Mouse (Mus musculus): ENCODE measurements at regions not wholly inside any gene's neighbourhood (a gene's known extent, or its start where the extent isn't known, plus 50 kb on each side); places are given as distances from the start of the nearest gene placed in this dataset.
"Not testable (repeated sequence)": the region's sequence is repeated elsewhere in the genome, so short reads cannot be mapped to it uniquely, and the experiment has no call there.

DNA sequence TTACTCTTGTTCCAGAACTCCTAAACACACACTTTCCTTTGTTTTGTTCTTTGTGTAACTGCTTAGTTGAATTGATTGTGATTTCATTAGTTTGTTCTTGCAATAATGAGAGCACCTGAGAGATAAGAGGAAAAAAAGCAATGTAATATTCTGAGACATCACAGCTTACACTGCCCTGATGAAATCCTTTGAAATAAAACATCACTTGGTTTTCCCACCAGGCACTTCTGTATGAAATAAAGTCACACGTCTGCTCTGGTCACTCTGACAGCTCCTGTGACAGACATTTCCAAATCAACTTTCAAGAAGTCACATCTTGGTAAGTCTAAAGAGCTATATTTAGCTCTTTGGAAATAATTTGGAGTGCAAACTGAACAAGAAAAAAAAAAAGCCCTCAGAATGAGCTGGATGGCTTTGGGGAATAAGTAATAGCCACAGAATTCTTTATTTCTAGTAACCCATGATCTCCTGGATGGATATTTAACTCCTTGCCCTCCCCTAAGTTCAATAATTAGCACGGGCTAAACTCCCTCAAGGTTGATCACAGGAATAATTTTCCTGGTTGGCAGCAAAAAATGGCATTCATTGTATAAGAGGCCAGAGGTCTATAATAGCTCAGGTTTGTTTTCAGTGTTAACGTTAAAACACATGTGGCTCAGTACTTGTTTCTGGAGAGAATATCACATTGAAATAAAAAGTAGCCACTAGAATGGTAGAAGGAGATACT, 452.4 kb upstream of the Kif18a start:
- H3K4me1 ChIP-seq: peaks cover 15% of the 10 kb centered on the region

DNA sequence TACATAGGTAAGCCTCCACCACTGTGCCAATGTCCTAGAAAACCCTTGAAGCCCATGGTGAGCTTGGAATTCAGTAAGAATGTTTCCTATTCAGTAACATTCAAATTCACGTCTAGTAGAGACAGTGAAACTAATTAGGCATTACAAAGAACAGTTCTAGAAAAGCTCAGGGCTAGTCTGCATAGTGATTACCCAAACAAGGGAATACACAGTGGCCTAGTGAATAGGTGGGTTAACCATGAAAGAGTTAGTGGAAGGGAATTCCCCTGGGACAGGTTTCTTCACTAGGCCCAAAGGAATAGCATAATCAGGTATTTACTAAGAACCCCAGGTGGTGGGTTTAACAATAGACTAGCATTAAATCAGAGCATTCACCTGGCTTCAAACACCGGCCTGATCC, 436.7 kb upstream of the Kif18a start:
- not testable (repeated sequence) for H3K4me1 ChIP-seq; H3K9ac ChIP-seq (replicated peaks); H3K4me2 ChIP-seq (replicated peaks); ATAC-seq (ENCODE audit: low FRiP score, low read depth); H3K9me3 ChIP-seq; H3K36me3 ChIP-seq; H3K4me3 ChIP-seq; H3K27ac ChIP-seq (replicated peaks); H3K27me3 ChIP-seq
- 55% methylated on average over 2 of the region's 2 CpGs for WGBS

More for the DNA sequence above, 452.4 kb upstream of the Kif18a start:
- WGBS: 32% methylated on average over 3 of the region's 3 CpGs
- H3K4me2 ChIP-seq (replicated peaks): peak overlapping the region; percentile 50; the same call in 1 of the 2 replicates
- no peaks in the 10 kb centered on the region for H3K36me3 ChIP-seq
- H3K9me3 ChIP-seq: no peaks in the 10 kb centered on the region
- peak overlapping the region; percentile 70 for H3K27ac ChIP-seq (replicated peaks)
- ATAC-seq (ENCODE audit: low FRiP score, low read depth): no peak
- H3K9ac ChIP-seq (replicated peaks): no peak overlapping the region
- no peak overlapping the region for H3K4me3 ChIP-seq
- H3K27me3 ChIP-seq: no peaks in the 10 kb centered on the region

DNA sequence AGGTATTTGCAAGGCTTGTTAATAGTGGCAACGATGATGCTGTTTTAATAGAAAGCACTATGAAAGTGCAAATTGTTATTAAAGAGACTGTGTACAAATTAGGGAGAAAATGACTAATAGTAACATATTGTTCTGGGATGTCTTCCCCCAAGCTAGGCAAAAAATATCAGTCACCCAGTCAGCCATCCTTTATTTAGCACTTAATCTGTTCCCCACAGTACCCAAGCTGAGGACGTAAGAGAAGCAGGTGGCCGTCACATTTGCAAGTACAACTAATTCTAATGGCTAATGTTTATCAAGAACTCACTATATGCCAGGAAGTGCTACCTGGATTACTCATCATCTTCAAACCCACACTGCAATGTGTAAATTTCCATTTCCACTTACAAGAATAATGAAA, 432.5 kb upstream of the Kif18a start:
- no peaks in the 10 kb centered on the region for H3K4me1 ChIP-seq
- no peaks in the 10 kb centered on the region for H3K9me3 ChIP-seq
- H3K4me2 ChIP-seq (replicated peaks): no peak overlapping the region
- no peak for ATAC-seq (ENCODE audit: low FRiP score, low read depth)
- H3K27ac ChIP-seq (replicated peaks): no peak overlapping the region
- WGBS: 74% methylated on average over 3 of the region's 3 CpGs
- H3K36me3 ChIP-seq: no peaks in the 10 kb centered on the region
- no peaks in the 10 kb centered on the region for H3K27me3 ChIP-seq
- H3K4me3 ChIP-seq: no peak overlapping the region
- no peak overlapping the region for H3K9ac ChIP-seq (replicated peaks)

DNA sequence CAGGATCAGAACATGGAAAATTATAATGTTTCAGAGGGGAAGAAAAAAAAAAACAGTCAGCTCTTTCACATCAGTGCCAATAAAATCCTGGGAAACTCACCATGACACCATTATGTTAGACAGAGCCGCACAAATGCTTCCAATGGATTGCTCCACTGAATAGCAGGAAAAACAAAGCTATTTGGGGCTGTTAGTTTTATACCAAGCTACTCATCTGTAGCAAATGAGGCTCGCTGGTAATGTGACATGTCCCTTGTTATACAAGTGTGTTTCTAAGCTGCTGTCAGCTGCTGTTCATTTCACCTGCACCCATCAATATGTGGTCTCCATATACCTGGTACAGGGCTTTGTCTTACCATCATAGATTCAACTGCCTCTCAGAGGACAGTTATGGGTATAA, 426.1 kb upstream of the Kif18a start:
- Histone ChIP-seq H3K9ac (replicated peaks) (no peak overlapping the region), H3K4me1 (no peaks in the 10 kb centered on the region), H3K36me3 (no peaks in the 10 kb centered on the region), H3K27ac (replicated peaks) (no peak overlapping the region), H3K27me3 (no peaks in the 10 kb centered on the region), H3K9me3 (no peaks in the 10 kb centered on the region), H3K4me2 (replicated peaks) (no peak overlapping the region), H3K4me3 (no peak overlapping the region)
- 56% methylated on average over 2 of the region's 2 CpGs for WGBS
- no peak for ATAC-seq (ENCODE audit: low FRiP score, low read depth)

GRCm38 (mm10) chr2:108877141-108877540, 403.4 kb upstream of the Kif18a start:
- 77% methylated on average over 4 of the region's 4 CpGs for WGBS
- H3K4me3 ChIP-seq: no peak overlapping the region
- 0 out of 2 replicates have a peak, but pooled peaks have one; percentile 66 for ATAC-seq (ENCODE audit: low FRiP score, low read depth)
- H3K27ac ChIP-seq (replicated peaks): no peak overlapping the region
- no peaks in the 10 kb centered on the region for H3K27me3 ChIP-seq
- H3K9ac ChIP-seq (replicated peaks): no peak overlapping the region
- no peaks in the 10 kb centered on the region for H3K4me1 ChIP-seq
- no peaks in the 10 kb centered on the region for H3K9me3 ChIP-seq
- no peak overlapping the region for H3K4me2 ChIP-seq (replicated peaks)
- no peaks in the 10 kb centered on the region for H3K36me3 ChIP-seq

DNA sequence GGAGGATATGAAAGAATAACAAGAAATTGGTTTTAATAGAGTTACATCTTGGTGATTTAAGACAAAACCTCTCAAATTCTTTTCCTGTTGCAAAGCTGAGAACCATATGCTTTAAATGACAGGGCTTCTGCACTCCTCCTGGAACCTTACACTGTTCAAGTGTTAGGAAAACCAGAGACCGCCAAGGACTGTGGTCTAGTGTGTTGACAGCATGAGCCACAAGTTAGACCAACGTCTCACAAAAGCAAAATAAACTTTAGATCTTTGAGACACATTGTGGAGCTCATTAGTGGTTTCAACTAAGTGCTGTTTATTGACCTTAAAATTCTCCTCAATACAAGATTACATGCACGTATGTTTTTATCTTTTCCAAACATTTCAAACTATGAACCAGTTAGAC, 402.9 kb upstream of the Kif18a start:
- no peak for ATAC-seq (ENCODE audit: low FRiP score, low read depth)
- Histone ChIP-seq H3K27me3 (no peaks in the 10 kb centered on the region), H3K9me3 (no peaks in the 10 kb centered on the region), H3K9ac (replicated peaks) (no peak overlapping the region), H3K36me3 (no peaks in the 10 kb centered on the region), H3K27ac (replicated peaks) (no peak overlapping the region), H3K4me1 (no peaks in the 10 kb centered on the region), H3K4me3 (no peak overlapping the region), H3K4me2 (replicated peaks) (no peak overlapping the region)
- 72% methylated on average over 3 of the region's 3 CpGs for WGBS

DNA sequence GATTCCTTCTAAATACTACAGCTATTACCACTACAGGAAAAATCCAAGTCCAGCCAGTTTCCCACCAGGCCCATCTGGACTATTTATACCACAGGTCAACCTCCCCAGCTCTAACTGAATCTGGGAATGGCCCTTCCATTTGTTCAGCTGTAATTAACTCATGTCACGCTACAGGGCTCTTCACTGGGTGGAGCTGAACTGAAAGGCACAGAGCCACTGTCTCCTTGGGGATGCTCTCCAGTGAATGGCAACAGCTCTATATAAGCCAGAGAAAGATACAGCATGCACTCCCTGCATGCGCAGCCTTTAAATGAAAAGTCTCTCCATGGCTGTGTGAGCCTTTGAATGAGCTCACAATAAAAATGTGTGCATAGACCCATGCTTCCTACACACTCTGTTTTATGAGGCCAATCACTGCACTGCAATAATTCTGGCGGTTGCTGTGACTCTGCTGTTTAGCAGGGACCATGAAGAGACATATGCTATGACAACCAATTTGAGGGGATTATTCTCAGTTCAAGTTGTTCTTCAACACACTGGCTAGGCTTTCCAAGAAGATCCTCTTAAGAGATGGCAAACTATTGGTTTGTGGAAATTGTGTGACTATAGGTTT, 376.3 kb upstream of the Kif18a start:
- no peaks in the 10 kb centered on the region for H3K36me3 ChIP-seq
- no peaks in the 10 kb centered on the region for H3K9me3 ChIP-seq
- H3K4me2 ChIP-seq (replicated peaks): no peak overlapping the region
- no peaks in the 10 kb centered on the region; the same call in 1 of the 2 replicates for H3K4me1 ChIP-seq
- no peak overlapping the region for H3K27ac ChIP-seq (replicated peaks)
- peak; percentile 87 for ATAC-seq (ENCODE audit: low FRiP score, low read depth)
- no peak overlapping the region for H3K4me3 ChIP-seq
- H3K9ac ChIP-seq (replicated peaks): no peak overlapping the region
- WGBS: 48% methylated on average over 3 of the region's 3 CpGs
- H3K27me3 ChIP-seq: no peaks in the 10 kb centered on the region

GRCm38 (mm10) chr2:108913555-108913954, 367.0 kb upstream of the Kif18a start:
- H3K27ac ChIP-seq (replicated peaks): no peak overlapping the region
- H3K9me3 ChIP-seq: no peaks in the 10 kb centered on the region
- H3K27me3 ChIP-seq: no peaks in the 10 kb centered on the region
- no peak overlapping the region for H3K4me2 ChIP-seq (replicated peaks)
- no peaks in the 10 kb centered on the region for H3K4me1 ChIP-seq
- 69% methylated on average over 2 of the region's 2 CpGs for WGBS
- H3K9ac ChIP-seq (replicated peaks): no peak overlapping the region
- no peaks in the 10 kb centered on the region for H3K36me3 ChIP-seq
- ATAC-seq (ENCODE audit: low FRiP score, low read depth): no peak
- H3K4me3 ChIP-seq: no peak overlapping the region

- no peak overlapping the region for H3K4me2 ChIP-seq (replicated peaks)
- H3K9me3 ChIP-seq: no peaks in the 10 kb centered on the region
- no peaks in the 10 kb centered on the region for H3K36me3 ChIP-seq
- no peak overlapping the region for H3K27ac ChIP-seq (replicated peaks)
- WGBS: 85% methylated on average over 3 of the region's 3 CpGs
- no peaks in the 10 kb centered on the region for H3K27me3 ChIP-seq
- H3K4me1 ChIP-seq: no peaks in the 10 kb centered on the region
- no peak overlapping the region for H3K9ac ChIP-seq (replicated peaks)
- ATAC-seq (ENCODE audit: low FRiP score, low read depth): no peak
- H3K4me3 ChIP-seq: no peak overlapping the region
These were observed 366.6 kb upstream of the Kif18a start for GRCm38 (mm10) chr2:108913967-108914366.

GRCm38 (mm10) chr2:108919500-108920045, 361.0 kb upstream of the Kif18a start:
- no peak overlapping the region for H3K9ac ChIP-seq (replicated peaks)
- H3K4me2 ChIP-seq (replicated peaks): no peak overlapping the region
- H3K9me3 ChIP-seq: no peaks in the 10 kb centered on the region
- ATAC-seq (ENCODE audit: low FRiP score, low read depth): no peak
- no peak overlapping the region for H3K4me3 ChIP-seq
- no peak overlapping the region for H3K27ac ChIP-seq (replicated peaks)
- H3K27me3 ChIP-seq: no peaks in the 10 kb centered on the region
- no peaks in the 10 kb centered on the region for H3K36me3 ChIP-seq
- 81% methylated on average over 3 of the region's 3 CpGs for WGBS
- H3K4me1 ChIP-seq: no peaks in the 10 kb centered on the region

- H3K9me3 ChIP-seq: no peaks in the 10 kb centered on the region
- H3K4me1 ChIP-seq: no peaks in the 10 kb centered on the region
- 72% methylated on average over 5 of the region's 5 CpGs for WGBS
- ATAC-seq (ENCODE audit: low FRiP score, low read depth): peak; percentile 38; the same call in 1 of the 2 replicates
- no peak overlapping the region for H3K27ac ChIP-seq (replicated peaks)
- H3K9ac ChIP-seq (replicated peaks): no peak overlapping the region
- H3K27me3 ChIP-seq: no peaks in the 10 kb centered on the region
- no peak overlapping the region for H3K4me3 ChIP-seq
- no peak overlapping the region for H3K4me2 ChIP-seq (replicated peaks)
- H3K36me3 ChIP-seq: no peaks in the 10 kb centered on the region
These were observed 360.4 kb upstream of the Kif18a start for GRCm38 (mm10) chr2:108920111-108920510.

DNA sequence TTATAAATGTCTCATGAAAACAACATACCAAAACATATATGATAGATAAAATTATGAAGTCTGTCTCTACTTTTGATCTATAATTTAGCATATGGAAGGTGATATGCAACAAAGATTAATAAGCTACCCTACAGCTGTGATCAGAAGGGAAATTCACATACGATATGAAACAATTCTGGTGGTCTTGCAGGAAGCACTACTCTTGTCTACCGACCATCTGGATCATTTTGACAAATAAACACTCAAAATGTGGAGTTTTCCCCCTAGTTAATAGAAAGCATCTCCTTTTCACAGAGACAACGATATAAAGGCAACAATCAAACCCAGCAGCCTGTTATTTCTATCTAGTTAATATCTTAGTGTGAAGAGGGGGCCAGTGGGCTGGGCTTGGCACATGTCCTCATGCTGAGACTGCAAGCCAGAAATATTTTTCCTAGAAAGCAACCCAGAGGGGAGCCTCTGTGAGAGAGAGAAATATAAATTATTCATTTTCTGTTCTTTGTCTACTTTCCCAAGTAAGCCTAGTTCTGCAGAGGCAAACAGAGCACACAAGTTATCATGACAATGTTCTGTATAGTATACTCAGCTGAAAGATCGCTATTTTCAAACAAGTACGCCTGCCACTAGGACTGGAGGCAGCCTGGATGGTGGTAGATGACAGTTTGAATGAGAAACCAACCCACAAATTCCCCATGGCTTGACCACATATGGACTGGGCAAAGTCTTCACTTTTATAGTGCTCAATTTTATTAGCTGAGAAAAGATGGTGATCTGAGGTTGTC, 344.4 kb upstream of the Kif18a start:
- no peaks in the 10 kb centered on the region for H3K36me3 ChIP-seq
- peak; percentile 84 for ATAC-seq (ENCODE audit: low FRiP score, low read depth)
- H3K27me3 ChIP-seq: no peaks in the 10 kb centered on the region
- no peak overlapping the region for H3K9ac ChIP-seq (replicated peaks)
- H3K4me3 ChIP-seq: no peak overlapping the region
- H3K4me2 ChIP-seq (replicated peaks): no peak overlapping the region
- H3K27ac ChIP-seq (replicated peaks): no peak overlapping the region
- peaks cover 6% of the 10 kb centered on the region; the same call in 1 of the 2 replicates for H3K4me1 ChIP-seq
- WGBS: 54% methylated on average over 5 of the region's 5 CpGs
- no peaks in the 10 kb centered on the region for H3K9me3 ChIP-seq

Data from midbrain, embryonic 12.5 days (tissue).